Mouse (Mus musculus) large intestine, adult 2 months (tissue): ENCODE data around the gene Olfr575. TPM values are rescaled to one million over a fixed set of nuclear protein-coding genes. Genes with fewer than 3 reads are reported as not detected.

Experiments used
- DNase-seq: peaks from one replicate; pipeline ENCODE4 v3.0.0-alpha.2; 2012; ENCODE audit warnings: low read depth, low spot score
- WGBS: fragments of 180-500 bp; shearing (Covaris S2); methylation state at CpG from one replicate; pipeline ENCODE4 v1.1.7; 2018; 5-methylcytosine and 5-hydroxymethylcytosine counted together
- polyA plus RNA-seq: library from polyadenylated mRNA; depleted of rRNA; stranded (reverse); fragments of >200 nt; gene quantifications from 2 replicates; pipeline ENCODE4 v1.2.3, GENCODE M21; 2012; rRNA removed

Olfr575 gene
- polyA plus RNA-seq, result not detected in 2 replicates

GRCm38 (mm10) chr7:102958593-102958992 is at the start of gene Olfr575:
Gene Olfr575, minus strand, starts transcription at chr7:102958775.
- 29% methylated on average over 1 of the region's 1 CpGs for WGBS
- no peak for DNase-seq

DNA sequence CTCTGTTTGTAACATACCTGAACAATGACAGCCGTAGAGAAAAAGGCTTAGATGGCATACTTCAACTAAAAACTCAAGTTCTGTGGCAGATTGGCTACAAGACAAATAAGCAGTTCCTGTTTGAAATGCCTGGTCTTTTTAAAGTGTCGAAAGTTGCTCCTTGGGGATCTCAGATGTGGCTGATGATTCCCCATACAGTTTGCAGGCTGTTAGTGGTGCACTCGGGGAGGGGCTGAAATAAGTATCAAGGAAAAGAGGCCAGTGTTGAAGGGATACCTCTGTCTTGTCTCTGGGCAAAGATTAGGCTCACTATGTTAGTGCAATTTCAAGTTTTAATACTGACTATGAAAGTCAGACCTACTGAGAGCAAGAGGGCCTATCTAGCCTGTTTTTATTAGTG is 30.6 kb upstream of the Olfr575 start, which contains the start of gene Olfr578:
TSS of gene Olfr578 (minus strand) at position 101 of the 400 bp plus-strand sequence.
- WGBS, result 55% methylated on average over 3 of the region's 3 CpGs
- DNase-seq, result no peak

GRCm38 (mm10) chr7:102975843-102976242 is 17.3 kb upstream of the Olfr575 start, which contains the start of gene Olfr577:
Gene Olfr577, minus strand, starts transcription at chr7:102975943.
- WGBS, result 79% methylated on average over 2 of the region's 2 CpGs
- no peak for DNase-seq

GRCm38 (mm10) chr7:102974399-102974798 is 15.8 kb upstream of the Olfr575 start:
- WGBS, result 20% methylated on average over 1 of the region's 1 CpGs
- DNase-seq, result no peak

- no peak for DNase-seq
- 21% methylated on average over 2 of the region's 2 CpGs for WGBS
These were observed 3.8 kb upstream of the Olfr575 start, which contains the start of gene Olfr576 for GRCm38 (mm10) chr7:102962360-102962759. Gene Olfr576, plus strand, starts transcription at chr7:102962660.

DNA sequence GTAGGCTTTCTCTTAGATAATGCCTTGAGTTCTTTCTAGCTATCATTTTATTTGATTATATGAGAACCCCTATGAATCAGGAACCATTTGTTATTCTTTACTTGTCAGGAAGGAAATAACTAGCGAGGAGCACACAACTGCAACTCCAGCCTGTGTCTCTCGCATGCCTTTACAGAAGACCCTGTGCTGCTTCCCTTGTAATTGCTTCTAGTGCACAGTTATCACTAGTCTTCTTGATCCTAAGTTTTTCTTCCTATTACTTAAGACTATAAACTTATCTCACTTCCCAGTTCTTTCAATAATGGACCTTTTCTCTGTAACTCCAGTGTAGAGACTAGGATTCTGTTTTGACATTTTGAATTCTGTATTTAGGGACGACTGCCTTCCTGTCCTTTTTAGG is 438 bp downstream of the Olfr575 start:
- 62% methylated on average over 3 of the region's 3 CpGs for WGBS
- no peak for DNase-seq

GRCm38 (mm10) chr7:102950732-102951131 is 7.8 kb downstream of the Olfr575 start:
- DNase-seq, result no peak
- 27% methylated on average over 1 of the region's 1 CpGs for WGBS

GRCm38 (mm10) chr7:102948167-102948566 is 10.4 kb downstream of the Olfr575 start, which contains the start of gene Olfr574:
Gene Olfr574, plus strand, starts transcription at chr7:102948467.
- WGBS, result 90% methylated on average over 1 of the region's 1 CpGs
- DNase-seq, result no peak

GRCm38 (mm10) chr7:102943417-102943816 is 15.2 kb downstream of the Olfr575 start:
- WGBS, result 82% methylated on average over 1 of the region's 1 CpGs
- DNase-seq, result no peak

- WGBS, result 78% methylated on average over 2 of the region's 2 CpGs
These were observed 16.1 kb downstream of the Olfr575 start, which contains the start of gene Olfr573-ps1 for GRCm38 (mm10) chr7:102942475-102942874. Gene Olfr573-ps1, minus strand, starts transcription at chr7:102942575.

DNA sequence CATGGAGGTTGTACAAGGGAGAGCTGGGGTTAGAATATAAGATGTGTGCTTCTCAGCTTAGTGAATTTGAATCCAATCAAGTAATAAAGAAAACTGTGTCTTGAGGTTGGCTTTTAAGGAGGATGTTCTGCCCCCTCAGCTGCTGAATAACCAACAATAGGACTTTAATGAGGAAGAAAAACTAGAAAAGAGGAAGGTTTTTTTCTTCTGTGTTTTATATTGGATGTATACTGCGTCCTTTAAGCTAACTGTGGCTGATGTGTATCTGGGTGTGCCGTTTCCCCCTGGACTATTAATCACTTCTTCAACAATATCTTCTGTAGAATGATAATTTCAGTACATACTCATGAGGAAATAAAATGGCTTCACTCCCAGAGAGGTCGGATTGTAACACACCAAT is 31.5 kb downstream of the Olfr575 start:
- WGBS, result 64% methylated on average over 3 of the region's 3 CpGs
- no peak for DNase-seq

More at GRCm38 (mm10) chr7:102942475-102942874, 16.1 kb downstream of the Olfr575 start, which contains the start of gene Olfr573-ps1:
- DNase-seq, result no peak

DNA sequence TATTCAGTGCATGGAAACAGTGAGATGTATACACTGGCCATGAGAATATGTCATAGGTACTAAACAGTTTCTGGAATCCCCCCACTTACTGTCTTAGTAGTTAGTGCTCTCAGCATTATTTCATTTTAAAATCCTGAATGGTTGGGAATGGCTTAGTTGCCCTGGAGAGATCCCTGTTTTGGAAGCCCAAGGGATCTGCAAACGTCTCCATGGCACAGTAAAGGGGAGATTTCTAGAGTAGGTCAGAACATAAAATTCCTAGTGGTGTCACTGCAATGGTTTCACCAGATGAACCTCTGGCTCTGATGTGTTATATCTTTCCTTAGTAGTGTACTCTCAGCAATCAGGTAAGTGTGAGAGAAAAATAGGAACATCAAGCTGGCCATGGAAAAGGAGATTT is 34.5 kb downstream of the Olfr575 start, which contains the start of gene Olfr572:
TSS of gene Olfr572 (plus strand) at position 301 of the 400 bp plus-strand sequence.
- 37% methylated on average over 1 of the region's 1 CpGs for WGBS
- no peak for DNase-seq

DNA sequence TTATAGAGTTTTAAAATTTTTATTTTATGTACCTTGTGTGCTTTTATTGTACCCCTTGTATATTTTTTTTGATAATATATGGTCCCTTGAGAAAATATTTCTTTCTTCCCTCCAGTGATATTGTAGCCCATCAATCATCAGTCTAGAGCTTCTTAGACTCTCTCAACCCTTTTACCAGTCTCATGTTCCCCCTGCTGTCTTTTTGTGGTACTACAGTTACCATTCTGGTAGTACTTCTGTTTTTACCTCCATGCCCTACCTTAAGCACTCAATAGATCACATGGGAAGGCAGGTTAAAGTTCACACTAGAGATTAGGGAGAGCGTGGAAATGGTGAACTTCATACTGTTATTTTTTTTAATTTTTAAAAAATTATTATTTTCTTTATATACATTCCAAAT is 38.9 kb downstream of the Olfr575 start:
- WGBS, result 7% methylated on average over 1 of the region's 1 CpGs
- DNase-seq, result peak; percentile 6

DNA sequence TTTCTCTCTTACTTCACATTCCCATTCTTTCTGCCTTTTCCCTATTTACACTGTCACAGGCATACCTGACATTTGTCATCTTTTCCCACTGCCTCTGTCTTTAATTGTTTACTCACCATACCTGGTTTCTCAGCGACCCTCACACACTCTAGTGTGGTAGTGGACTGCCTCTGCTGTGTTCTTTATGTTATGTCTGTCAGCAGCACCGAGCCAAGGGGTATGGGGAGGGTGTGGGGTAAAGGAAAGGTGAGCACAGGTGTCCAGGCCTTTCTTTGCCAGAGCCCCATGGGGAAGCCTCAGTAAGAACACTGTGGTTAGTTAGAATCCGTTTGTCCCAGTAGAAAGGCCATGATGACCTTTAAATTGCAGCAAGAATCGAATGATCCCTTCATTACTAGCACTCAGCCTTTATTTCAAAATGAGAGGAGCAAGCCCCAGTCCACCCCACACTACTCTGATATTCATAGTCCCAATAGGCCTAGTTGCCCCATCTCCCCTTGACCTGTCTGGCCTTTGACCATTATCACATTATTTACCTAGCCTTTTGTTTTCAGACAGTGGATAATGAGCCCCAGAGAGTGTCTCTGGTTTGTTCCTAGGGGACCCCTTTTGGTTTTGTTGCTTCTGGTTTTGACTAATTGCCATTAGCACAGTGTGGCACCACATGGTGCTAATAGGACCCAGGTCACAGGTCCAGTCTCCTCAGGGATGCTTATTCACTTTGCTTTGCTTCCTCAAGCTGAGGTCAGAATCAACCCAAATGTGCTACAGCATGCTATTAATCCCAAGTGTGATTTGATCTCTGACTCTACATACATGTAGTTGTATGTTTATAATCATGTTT is 41.3 kb downstream of the Olfr575 start, which contains the start of gene Olfr571:
TSS of gene Olfr571 (minus strand) at position 505 of the 844 bp plus-strand sequence.
- DNase-seq, result no peak
- WGBS, result 40% methylated on average over 4 of the region's 4 CpGs

GRCm38 (mm10) chr7:102916405-102916804 is 42.2 kb downstream of the Olfr575 start:
- no peak for DNase-seq
- 40% methylated on average over 5 of the region's 5 CpGs for WGBS

- 6% methylated on average over 1 of the region's 1 CpGs for WGBS
- DNase-seq, result no peak
These were observed 43.3 kb downstream of the Olfr575 start for GRCm38 (mm10) chr7:102915261-102915660.

Other genes with a start within 250 kb of the Olfr575 start
- not detected in 2 replicates for gene Olfr33, start 239.7 kb downstream of the Olfr575 start, polyA plus RNA-seq
- not detected in 2 replicates for gene Olfr559, start 231.3 kb downstream of the Olfr575 start, polyA plus RNA-seq
- gene Olfr560, start 199.4 kb downstream of the Olfr575 start, polyA plus RNA-seq, result not detected in 2 replicates
- gene Olfr78, start 199.3 kb downstream of the Olfr575 start, polyA plus RNA-seq, result 0.47 and 1.0 TPM in 2 replicates
- gene Olfr561, start 187.6 kb downstream of the Olfr575 start, polyA plus RNA-seq, result not detected in 2 replicates
- not detected in 2 replicates for gene Olfr564, start 155.3 kb downstream of the Olfr575 start, polyA plus RNA-seq
- gene Olfr566, start 100.0 kb downstream of the Olfr575 start, polyA plus RNA-seq, result not detected in 2 replicates
- gene Olfr568, start 81.7 kb downstream of the Olfr575 start, polyA plus RNA-seq, result not detected in 2 replicates
- not detected in 2 replicates for gene Olfr569, start 67.9 kb downstream of the Olfr575 start, polyA plus RNA-seq
- gene Olfr570, start 64.2 kb downstream of the Olfr575 start, polyA plus RNA-seq, result not detected in 2 replicates
- not detected in 2 replicates for gene Olfr571, start 41.2 kb downstream of the Olfr575 start, polyA plus RNA-seq
- not detected in 2 replicates for gene Olfr572, start 34.4 kb downstream of the Olfr575 start, polyA plus RNA-seq
- not detected in 2 replicates for gene Olfr573-ps1, start 16.2 kb downstream of the Olfr575 start, polyA plus RNA-seq
- not detected in 2 replicates for gene Olfr574, start 10.3 kb downstream of the Olfr575 start, polyA plus RNA-seq
- not detected in 2 replicates for gene Olfr576, start 3.9 kb upstream of the Olfr575 start, polyA plus RNA-seq
- gene Olfr577, start 17.2 kb upstream of the Olfr575 start, polyA plus RNA-seq, result not detected in 2 replicates
- not detected in 2 replicates for gene Olfr578, start 30.5 kb upstream of the Olfr575 start, polyA plus RNA-seq
- not detected in 2 replicates for gene Olfr582, start 79.2 kb upstream of the Olfr575 start, polyA plus RNA-seq
- gene Olfr583, start 92.5 kb upstream of the Olfr575 start, polyA plus RNA-seq, result not detected in 2 replicates
- not detected in 2 replicates for gene Olfr584, start 123.1 kb upstream of the Olfr575 start, polyA plus RNA-seq
- not detected in 2 replicates for gene Olfr585, start 138.9 kb upstream of the Olfr575 start, polyA plus RNA-seq
- not detected in 2 replicates for gene Olfr586, start 166.9 kb upstream of the Olfr575 start, polyA plus RNA-seq
- gene Olfr588-ps1, start 182.1 kb upstream of the Olfr575 start, polyA plus RNA-seq, result not detected in 2 replicates
- gene Olfr589, start 197.6 kb upstream of the Olfr575 start, polyA plus RNA-seq, result not detected in 2 replicates
- gene Olfr591, start 219.6 kb upstream of the Olfr575 start, polyA plus RNA-seq, result not detected in 2 replicates
- gene Olfr592, start 226.0 kb upstream of the Olfr575 start, polyA plus RNA-seq, result not detected in 2 replicates